Mouse (Mus musculus) ES-Bruce4 (cell line): ENCODE measurements around the gene Hykk. TPM values are rescaled to one million over a fixed set of nuclear protein-coding genes. Genes with fewer than 3 reads are reported as not detected.

ENCODE experiments used
- H3K27ac ChIP-seq: 2 replicates; pipeline ENCODE4 v1.5.1; 2012; ENCODE audit warnings: low read length, inconsistent platforms; ENCODE audit not compliant: insufficient read depth
- H3K27me3 ChIP-seq: 2 replicates; pipeline ENCODE4 v1.6.1; 2012; ENCODE audit warnings: mild to moderate bottlenecking, low read length, inconsistent platforms; ENCODE audit not compliant: control insufficient read depth, poor library complexity, insufficient read depth, severe bottlenecking
- H3K36me3 ChIP-seq: 2 replicates; pipeline ENCODE4 v1.6.1; 2012; ENCODE audit warnings: inconsistent platforms, mild to moderate bottlenecking, low read length, moderate library complexity; ENCODE audit not compliant: control insufficient read depth, poor library complexity, insufficient read depth, severe bottlenecking
- H3K4me1 ChIP-seq: one replicate; pipeline ENCODE4 v1.8.1; 2011; ENCODE audit warnings: low read length; ENCODE audit not compliant: control insufficient read depth, insufficient read depth
- H3K4me3 ChIP-seq: 2 replicates; pipeline ENCODE4 v1.5.1; 2011; ENCODE audit warnings: low read depth, mild to moderate bottlenecking, low read length
- H3K9ac ChIP-seq: 2 replicates; pipeline ENCODE4 v1.6.1; 2012; ENCODE audit warnings: low read depth, mild to moderate bottlenecking, inconsistent platforms; ENCODE audit not compliant: poor library complexity, severe bottlenecking
- H3K9me3 ChIP-seq: replicated peaks from 2 replicates; pipeline ENCODE4 v1.6.1; 2012; ENCODE audit warnings: mild to moderate bottlenecking, low read length, inconsistent platforms; ENCODE audit not compliant: control insufficient read depth, poor library complexity, insufficient read depth, severe bottlenecking
- CTCF ChIP-seq: IDR thresholded peaks from one replicate; pipeline ENCODE4 v1.8.1; 2011; ENCODE audit warnings: low read depth, low read length
- EP300 ChIP-seq: IDR thresholded peaks from 2 replicates; pipeline ENCODE4 v1.6.1; 2011; ENCODE audit warnings: low read depth, low read length; ENCODE audit not compliant: insufficient read depth
- POLR2A ChIP-seq: IDR thresholded peaks from one replicate; pipeline ENCODE4 v1.8.1; 2011; ENCODE audit warnings: low read length; ENCODE audit not compliant: insufficient read depth
- polyA plus RNA-seq: library from polyadenylated mRNA; stranded (reverse); fragments of >200 nt; gene quantifications from 2 replicates; pipeline ENCODE4 v1.2.4, GENCODE M21; 2011; ENCODE audit warnings: low read depth; ENCODE audit not compliant: missing spikeins, insufficient read depth, insufficient read length

Hykk gene
- polyA plus RNA-seq, 1 experiment = 5.2 TPM

DNA sequence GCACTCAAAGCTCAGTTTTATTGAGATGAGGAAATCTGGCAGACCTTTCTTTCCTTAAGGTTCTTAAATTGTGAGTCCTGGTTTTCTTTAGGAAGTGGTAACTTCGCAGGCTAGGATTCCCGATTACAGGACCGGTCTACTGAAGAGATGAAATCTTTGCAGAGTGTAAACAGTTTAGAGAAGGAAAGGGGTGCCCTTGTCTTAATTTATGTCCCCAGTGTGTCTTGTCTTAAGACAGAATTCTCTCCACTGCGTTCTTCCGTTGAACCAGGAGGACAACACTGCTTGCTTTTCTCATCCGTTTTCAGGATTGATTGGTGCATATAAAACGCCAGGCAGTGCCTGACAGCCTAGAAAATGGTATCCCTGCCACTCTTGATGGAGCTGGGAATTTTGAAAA, 65.3 kb downstream of the Hykk start:
- no peak overlapping the region for H3K9ac ChIP-seq
- no peaks in the 10 kb centered on the region for H3K9me3 ChIP-seq
- H3K27ac ChIP-seq = no peak overlapping the region
- H3K4me3 ChIP-seq = no peak overlapping the region
- peaks cover 13% of the 10 kb centered on the region for H3K27me3 ChIP-seq
- no peak for TF ChIP-seq CTCF
- TF ChIP-seq EP300 = no peak
- TF ChIP-seq POLR2A = no peak
- no peaks in the 10 kb centered on the region for H3K36me3 ChIP-seq
- peaks cover 2% of the 10 kb centered on the region for H3K4me1 ChIP-seq

DNA sequence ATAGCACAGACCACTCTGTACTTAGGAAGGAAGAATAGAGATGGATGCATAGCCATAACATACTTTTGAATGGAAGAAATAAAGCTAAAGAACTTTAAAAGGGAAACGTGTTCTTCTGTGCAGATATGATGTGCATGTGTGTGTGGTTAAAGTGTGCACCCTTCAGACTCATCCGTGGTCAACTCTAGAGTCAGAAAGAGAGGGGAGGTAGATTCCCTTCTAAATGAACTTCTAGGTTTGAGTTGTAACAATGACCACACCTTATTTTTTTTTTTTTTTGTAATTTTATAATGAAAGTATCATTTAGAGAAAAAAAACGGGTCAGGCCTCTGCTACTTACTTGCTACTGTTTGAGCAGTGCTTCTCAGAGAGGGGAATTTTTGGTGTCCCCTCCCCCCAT, 73.3 kb downstream of the Hykk start:
- no peaks in the 10 kb centered on the region for H3K36me3 ChIP-seq
- H3K9ac ChIP-seq = no peak overlapping the region
- TF ChIP-seq CTCF (no peak), EP300 (no peak), POLR2A (no peak)
- H3K27me3 ChIP-seq = no peaks in the 10 kb centered on the region
- H3K4me3 ChIP-seq = no peak overlapping the region
- H3K9me3 ChIP-seq = no peaks in the 10 kb centered on the region
- H3K27ac ChIP-seq = no peak overlapping the region
- H3K4me1 ChIP-seq = no peaks in the 10 kb centered on the region

DNA sequence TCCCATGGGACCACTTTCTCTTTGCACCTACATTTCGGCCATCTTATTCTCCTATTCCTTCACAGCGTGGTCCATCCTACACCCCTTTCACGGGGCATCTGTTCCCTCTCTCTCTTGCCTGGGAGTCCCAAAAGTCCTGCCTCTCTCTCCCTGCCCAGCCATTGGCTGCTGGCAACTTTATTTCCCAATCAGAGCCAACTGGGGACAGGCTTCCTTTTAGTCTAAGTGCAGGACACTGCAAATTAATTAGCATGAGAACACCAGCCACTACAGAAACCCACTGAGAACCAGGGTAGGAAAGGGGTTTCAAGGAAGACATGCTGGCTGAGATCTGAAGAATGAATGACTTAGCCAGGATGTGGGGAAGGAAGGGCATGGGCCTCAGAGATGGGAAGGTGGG, 77.3 kb downstream of the Hykk start:
- no peak overlapping the region for H3K4me3 ChIP-seq
- no peaks in the 10 kb centered on the region for H3K36me3 ChIP-seq
- no peaks in the 10 kb centered on the region for H3K4me1 ChIP-seq
- H3K27me3 ChIP-seq = no peaks in the 10 kb centered on the region
- no peak overlapping the region for H3K9ac ChIP-seq
- TF ChIP-seq POLR2A (no peak), EP300 (no peak), CTCF (no peak)
- no peaks in the 10 kb centered on the region for H3K9me3 ChIP-seq
- no peak overlapping the region for H3K27ac ChIP-seq

DNA sequence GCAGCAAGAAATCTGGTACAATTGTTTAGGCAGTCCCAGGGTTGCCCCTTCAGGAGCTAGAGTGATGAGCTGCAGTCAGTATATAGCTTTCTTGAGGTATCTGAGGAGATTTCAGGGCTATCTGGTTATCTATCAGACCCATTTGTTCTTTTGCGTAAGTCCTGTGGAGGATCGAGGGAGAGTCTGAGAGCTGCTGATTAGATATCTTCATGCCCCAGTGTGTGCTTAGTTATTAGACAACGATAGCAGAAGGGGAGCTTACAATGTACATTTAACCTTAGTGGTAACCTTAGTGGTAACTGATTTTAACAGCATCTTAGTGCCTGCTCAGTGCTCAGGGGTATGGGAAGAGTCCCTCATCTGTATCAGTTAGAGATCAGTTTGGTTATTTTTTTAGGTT, 78.6 kb downstream of the Hykk start:
- Histone ChIP-seq H3K27me3 (no peaks in the 10 kb centered on the region), H3K9me3 (no peaks in the 10 kb centered on the region), H3K9ac (no peak overlapping the region), H3K4me3 (no peak overlapping the region), H3K36me3 (no peaks in the 10 kb centered on the region), H3K27ac (no peak overlapping the region), H3K4me1 (no peaks in the 10 kb centered on the region)
- no peak for TF ChIP-seq CTCF
- no peak for TF ChIP-seq POLR2A
- no peak for TF ChIP-seq EP300

Other genes with a start within 250 kb of the Hykk start
- 3.2 and 4.4 TPM in 2 replicates for gene Dnaja4, start 218.4 kb upstream of the Hykk start, polyA plus RNA-seq
- gene Wdr61, start 182.8 kb upstream of the Hykk start, polyA plus RNA-seq = 108 and 109 TPM in 2 replicates
- gene Crabp1, start 152.5 kb upstream of the Hykk start, polyA plus RNA-seq = 13.5 and 21.8 TPM in 2 replicates
- gene Ireb2, start 53.5 kb upstream of the Hykk start, polyA plus RNA-seq = 114 and 126 TPM in 2 replicates
- 300 and 320 TPM in 2 replicates for gene Psma4, start 33.5 kb downstream of the Hykk start, polyA plus RNA-seq
- 6.2 and 7.7 TPM in 2 replicates for gene AY074887, start 33.7 kb downstream of the Hykk start, polyA plus RNA-seq
- gene Chrna5, start 63.6 kb downstream of the Hykk start, polyA plus RNA-seq = 0.55 and 1.2 TPM in 2 replicates
- gene Chrna3, start 109.3 kb downstream of the Hykk start, polyA plus RNA-seq = not detected in 2 replicates
- 0.79 and 1.8 TPM in 2 replicates for gene Chrnb4, start 131.5 kb downstream of the Hykk start, polyA plus RNA-seq
- gene Ube2q2, start 231.6 kb downstream of the Hykk start, polyA plus RNA-seq = 59.6 and 72.4 TPM in 2 replicates